Mouse (Mus musculus) lung, adult 2 months (tissue): Measurements from ENCODE around the gene Zfp180. TPM values are rescaled to one million over a fixed set of nuclear protein-coding genes. Genes with fewer than 3 reads are reported as not detected.
A peak's percentile ranks its signal among the peaks of the same experiment; 100 is the strongest.
"Not testable (repeated sequence)": the region's sequence is repeated elsewhere in the genome, so short reads cannot be mapped to it uniquely, and the experiment has no call there.

Experiments used
- DNase-seq: peaks from one replicate; pipeline ENCODE4 v3.0.0; 2022
- H3K4me1 ChIP-seq: fragments of 200-500 bp; 2 replicates; pipeline ENCODE4 v1.6.1; 2011; ENCODE audit warnings: low read length; ENCODE audit not compliant: control insufficient read depth, insufficient read depth
- H3K4me3 ChIP-seq: fragments of 200-500 bp; replicated peaks from 2 replicates; pipeline ENCODE3; 2011; ENCODE audit warnings: low read depth, mild to moderate bottlenecking, control low read depth, low read length; ENCODE audit errors: extremely low read depth
- CTCF ChIP-seq: fragments of 200-500 bp; IDR thresholded peaks from 2 replicates; pipeline ENCODE4 v1.5.1; 2011; ENCODE audit warnings: mild to moderate bottlenecking, low read length, control low read depth; ENCODE audit not compliant: insufficient read depth
- POLR2A ChIP-seq: fragments of 200-500 bp; IDR thresholded peaks from 2 replicates; pipeline ENCODE4 v1.6.1; 2011; ENCODE audit warnings: low read depth, mild to moderate bottlenecking, control low read depth, low read length, borderline replicate concordance; ENCODE audit errors: extremely low read depth
- WGBS: fragments of 180-500 bp; shearing (Covaris S2); methylation state at CpG from one replicate; pipeline ENCODE4 v1.1.7; 2018; 5-methylcytosine and 5-hydroxymethylcytosine counted together
- polyA plus RNA-seq: library from polyadenylated mRNA; depleted of rRNA; stranded (reverse); fragments of >200 nt; gene quantifications from 2 replicates; pipeline ENCODE4 v1.2.3, GENCODE M21; 2012; rRNA removed

The Zfp180 gene
- 12.3 and 16.7 TPM in 2 replicates for polyA plus RNA-seq

DNA sequence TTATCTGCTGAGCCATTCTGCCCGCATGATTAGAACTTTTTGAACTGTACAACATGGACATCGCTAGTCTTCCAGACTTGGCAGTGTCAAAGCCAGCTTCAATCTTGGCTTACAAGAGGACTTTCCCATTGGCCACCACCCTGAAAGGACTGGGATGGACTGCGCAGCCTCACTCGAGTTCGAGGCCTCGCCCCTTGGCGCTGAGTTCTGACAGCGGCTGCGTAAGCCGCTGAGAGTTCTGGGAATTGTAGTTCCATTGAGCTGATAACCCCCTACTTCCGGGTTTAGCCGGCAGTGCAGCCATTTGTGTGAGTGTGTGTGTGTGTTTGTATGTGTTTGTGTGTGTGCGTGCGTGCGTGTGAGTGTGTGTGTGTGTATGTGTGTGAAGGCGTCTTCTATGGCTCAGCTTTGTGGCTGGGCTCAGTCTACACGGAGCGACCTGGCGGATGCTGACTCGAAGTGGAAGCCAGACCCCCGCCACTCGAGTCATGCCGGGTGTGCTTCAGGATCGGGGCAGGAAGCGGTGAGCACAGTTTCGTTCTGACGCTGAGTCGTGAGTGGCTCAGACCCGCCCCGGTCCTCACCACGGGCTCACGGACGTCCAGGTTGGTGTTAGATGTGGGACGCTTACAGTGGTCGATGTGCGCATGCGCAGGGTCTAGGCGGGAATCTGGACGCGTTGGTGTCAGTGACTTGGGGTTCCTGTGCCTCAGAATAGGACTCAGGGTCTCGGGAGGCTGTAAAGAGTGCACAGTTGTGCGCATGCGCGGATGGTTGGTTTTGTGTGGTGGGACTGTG is at the start of gene Zfp180:
Gene Zfp180 (plus strand): TSS at position 291 of the 798 bp plus-strand sequence.
- DNase-seq, result peak; percentile 90
- peaks cover 6% of the 10 kb centered on the region for H3K4me1 ChIP-seq
- 16% methylated on average over 44 of the region's 44 CpGs for whole genome bisulfite sequencing
- 0 out of 2 replicates have a peak, but pooled peaks have one; percentile 6 for TF ChIP-seq POLR2A
- no peak for TF ChIP-seq CTCF
- peak within 1 kb of the TSS; percentile 84 for H3K4me3 ChIP-seq

GRCm38 (mm10) chr7:24052660-24053304 is 28.9 kb upstream of the Zfp180 start, which contains the start of gene Vmn1r183:
Gene Vmn1r183 (plus strand): TSS chr7:24053254.
- WGBS, result 79% methylated on average over 4 of the region's 4 CpGs
- TF ChIP-seq POLR2A, result no peak
- TF ChIP-seq CTCF, result no peak
- H3K4me3 ChIP-seq, result no peak within 1 kb of the TSS
- no peak for DNase-seq
- no peaks in the 10 kb centered on the region for H3K4me1 ChIP-seq

- not testable (repeated sequence) for H3K4me3 ChIP-seq, DNase-seq, H3K4me1 ChIP-seq
- WGBS, result 14% methylated on average over 1 of the region's 1 CpGs
Observed at GRCm38 (mm10) chr7:24074424-24074823, 7.3 kb upstream of the Zfp180 start.

DNA sequence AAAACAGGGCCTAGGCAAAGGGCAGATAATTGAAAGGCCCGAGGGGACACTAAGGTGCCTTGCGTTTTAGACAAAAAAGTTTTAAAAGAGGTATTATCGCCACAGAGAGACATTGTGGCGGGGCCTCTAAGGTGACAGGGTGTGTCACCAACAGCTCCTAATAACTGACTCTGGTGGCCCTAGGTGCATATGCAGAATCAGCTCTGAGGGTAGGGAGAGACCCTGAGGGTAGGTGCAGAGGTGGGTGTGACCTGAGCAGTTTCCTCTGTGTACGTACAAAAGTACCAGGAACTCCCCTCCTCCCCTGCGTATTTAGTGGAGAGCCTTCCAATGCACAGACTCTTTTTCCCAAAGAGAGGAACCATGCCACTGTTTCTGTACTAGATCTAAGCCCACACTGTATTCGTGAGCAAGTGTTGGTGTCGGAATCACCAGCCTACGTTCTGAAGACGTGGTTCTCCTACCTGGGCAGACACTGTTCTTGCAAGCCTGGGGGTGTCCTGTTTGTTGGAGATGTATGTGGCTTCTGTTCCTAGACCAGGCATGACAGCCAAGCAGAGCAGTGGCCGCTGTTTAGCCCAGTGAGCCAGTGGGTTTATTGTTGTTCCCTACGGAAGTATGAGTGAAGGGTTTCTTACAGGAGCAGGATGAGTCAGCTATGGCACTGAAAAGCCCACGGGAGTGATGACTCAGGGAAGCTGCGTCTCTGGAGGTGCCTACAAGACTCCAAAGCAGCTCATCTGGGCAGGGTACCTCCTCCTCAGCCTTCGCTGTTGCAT is 922 bp downstream of the Zfp180 start:
- WGBS, result 28% methylated on average over 15 of the region's 15 CpGs
- Histone ChIP-seq H3K4me3 (peak overlapping the region; percentile 84), H3K4me1 (peaks cover 6% of the 10 kb centered on the region)
- TF ChIP-seq POLR2A (no peak), CTCF (no peak)
- no peak for DNase-seq

GRCm38 (mm10) chr7:24086871-24087270 is 5.1 kb downstream of the Zfp180 start:
- DNase-seq, result no peak
- TF ChIP-seq CTCF (no peak), POLR2A (no peak)
- peaks cover 6% of the 10 kb centered on the region for H3K4me1 ChIP-seq
- no peak overlapping the region for H3K4me3 ChIP-seq
- 95% methylated on average over 4 of the region's 4 CpGs for WGBS

GRCm38 (mm10) chr7:24087485-24088125 is 5.9 kb downstream of the Zfp180 start:
- DNase-seq, result no peak
- Histone ChIP-seq H3K4me3 (no peak overlapping the region), H3K4me1 (peaks cover 4% of the 10 kb centered on the region)
- no peak for TF ChIP-seq POLR2A
- 97% methylated on average over 12 of the region's 12 CpGs for WGBS

GRCm38 (mm10) chr7:24104403-24104802 is 22.7 kb downstream of the Zfp180 start:
- DNase-seq, result no peak
- WGBS, result 95% methylated on average over 9 of the region's 9 CpGs
- no peak for TF ChIP-seq CTCF
- no peak for TF ChIP-seq POLR2A
- Histone ChIP-seq H3K4me3 (no peak overlapping the region), H3K4me1 (no peaks in the 10 kb centered on the region)

- no peak for DNase-seq
- no peak for TF ChIP-seq CTCF
- no peak for TF ChIP-seq POLR2A
- 94% methylated on average over 18 of the region's 18 CpGs for WGBS
- Histone ChIP-seq H3K4me3 (no peak overlapping the region), H3K4me1 (no peaks in the 10 kb centered on the region)
Observed at GRCm38 (mm10) chr7:24105144-24105703, 23.5 kb downstream of the Zfp180 start.

DNA sequence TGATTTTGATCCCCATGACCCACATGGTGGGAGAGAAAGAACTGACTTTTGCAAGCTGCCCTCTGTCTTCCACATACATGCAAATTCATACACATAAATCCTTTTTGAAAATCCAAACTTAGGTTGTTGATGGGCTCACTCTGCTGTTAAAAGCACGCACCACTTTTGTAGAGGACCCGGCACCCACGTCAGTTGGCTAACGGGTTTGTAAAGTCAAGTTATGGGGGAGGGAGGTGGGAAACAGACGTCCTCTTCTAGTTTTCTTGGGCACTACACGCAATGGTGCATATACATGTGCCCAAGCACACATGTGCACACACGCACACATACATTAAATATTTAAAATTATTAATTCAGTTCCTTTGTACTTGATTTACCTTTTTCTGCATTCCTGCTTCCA is 29.1 kb downstream of the Zfp180 start:
- TF ChIP-seq POLR2A (no peak), CTCF (no peak)
- H3K4me1 ChIP-seq, result no peaks in the 10 kb centered on the region
- DNase-seq, result no peak
- 95% methylated on average over 7 of the region's 7 CpGs for WGBS
- H3K4me3 ChIP-seq, result no peak overlapping the region
